Mouse (Mus musculus) midbrain, embryonic 16.5 days (tissue): ENCODE measurements at regions not wholly inside any gene's neighbourhood (a gene's known extent, or its start where the extent isn't known, plus 50 kb on each side); places are given as distances from the start of the nearest gene placed in this dataset.

Experiments used
- ATAC-seq: fragments of 200-750 bp; cut with Nextera tagmentation; 2 replicates; pipeline ENCODE4 v1.8.0; 2017; ENCODE audit warnings: moderate TSS enrichment
- H3K27ac ChIP-seq: fragments of 300-500 bp; sonication (generic); 2 replicates; pipeline ENCODE4 v1.5.1; 2014; ENCODE audit warnings: mild to moderate bottlenecking, low read length, mixed read lengths
- H3K27me3 ChIP-seq: fragments of 300-500 bp; sonication (generic); 2 replicates; pipeline ENCODE4 v1.6.1; 2014; ENCODE audit warnings: low read depth, low read length, mixed read lengths; ENCODE audit not compliant: control insufficient read depth, insufficient read depth
- H3K36me3 ChIP-seq: fragments of 300-500 bp; sonication (generic); 2 replicates; pipeline ENCODE4 v1.6.1; 2014; ENCODE audit warnings: mild to moderate bottlenecking, low read length, moderate library complexity, mixed read lengths; ENCODE audit not compliant: control insufficient read depth, insufficient read depth
- H3K4me1 ChIP-seq: fragments of 300-500 bp; sonication (generic); 2 replicates; pipeline ENCODE4 v1.6.1; 2014; ENCODE audit warnings: mild to moderate bottlenecking, low read length, mixed read lengths; ENCODE audit not compliant: control insufficient read depth, insufficient read depth
- H3K4me2 ChIP-seq: fragments of 300-500 bp; sonication (generic); 2 replicates; pipeline ENCODE4 v1.6.1; 2014; ENCODE audit warnings: mild to moderate bottlenecking, low read length, mixed read lengths
- H3K4me3 ChIP-seq: fragments of 300-500 bp; sonication (generic); 2 replicates; pipeline ENCODE4 v1.5.1; 2014; ENCODE audit warnings: low read depth, mild to moderate bottlenecking, low read length, moderate library complexity, mixed read lengths
- H3K9ac ChIP-seq: fragments of 300-500 bp; sonication (generic); 2 replicates; pipeline ENCODE4 v1.6.1; 2014; ENCODE audit warnings: low read depth, low read length, mixed read lengths
- H3K9me3 ChIP-seq: fragments of 300-500 bp; sonication (generic); replicated peaks from 2 replicates; pipeline ENCODE4 v1.6.1; 2014; ENCODE audit warnings: mild to moderate bottlenecking, low read length, mixed read lengths; ENCODE audit not compliant: control insufficient read depth, poor library complexity, severe bottlenecking
- WGBS: fragments of 180-500 bp; shearing (Covaris S2); extraction: QIAGEN DNeasy Blood & Tissue Kit; methylation state at CpG from one replicate; pipeline ENCODE4 v1.1.7; 2014; 5-methylcytosine and 5-hydroxymethylcytosine counted together

DNA sequence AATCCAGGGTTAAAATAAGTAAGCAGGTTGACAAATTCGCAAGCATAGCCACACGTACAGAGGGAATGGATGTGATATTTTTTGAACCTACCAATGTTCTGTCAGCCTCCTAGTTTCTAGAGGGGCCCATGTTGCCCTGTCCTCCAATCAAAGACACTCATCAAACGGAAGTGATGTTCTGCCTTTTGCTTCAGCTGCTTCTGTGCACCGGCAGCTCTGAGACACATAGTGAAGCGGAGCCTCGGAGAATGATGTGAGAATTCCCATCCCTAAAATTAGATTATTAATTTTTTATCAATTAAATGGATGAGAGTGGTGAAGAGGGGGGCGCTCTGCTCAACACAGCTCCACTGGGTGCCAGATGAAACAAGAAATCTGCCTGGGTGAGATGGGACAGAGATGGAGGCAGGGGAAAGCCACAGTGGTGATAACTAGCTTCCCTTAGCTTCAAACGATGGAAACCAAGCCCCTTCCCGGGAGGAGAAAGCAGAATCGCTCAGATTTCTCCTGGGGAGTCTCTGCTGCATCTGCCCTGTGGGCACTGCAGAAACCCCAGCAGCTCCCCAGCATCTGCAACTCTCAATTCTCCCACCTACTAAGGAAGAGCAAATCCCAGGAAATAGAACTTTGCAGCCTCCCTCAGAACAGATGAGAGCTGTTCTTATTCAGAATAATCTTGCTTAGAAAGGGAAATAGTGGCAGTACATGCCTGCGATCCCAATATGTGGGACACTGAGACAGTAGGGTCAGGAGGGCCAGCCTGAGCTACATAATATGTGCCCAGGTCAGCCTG is 391.7 kb upstream of the Clint1 start:
- no peak for ATAC-seq
- Histone ChIP-seq H3K4me3 (no peak overlapping the region), H3K27ac (no peak overlapping the region; the same call in 1 of the 2 replicates), H3K9ac (no peak overlapping the region), H3K27me3 (no peaks in the 10 kb centered on the region), H3K4me2 (0 out of 2 replicates have a peak overlapping the region, but pooled peaks have one; percentile 1), H3K4me1 (peaks cover 3% of the 10 kb centered on the region; the same call in 1 of the 2 replicates), H3K36me3 (no peaks in the 10 kb centered on the region), H3K9me3 (no peaks in the 10 kb centered on the region)
- 74% methylated on average over 11 of the region's 11 CpGs for WGBS

DNA sequence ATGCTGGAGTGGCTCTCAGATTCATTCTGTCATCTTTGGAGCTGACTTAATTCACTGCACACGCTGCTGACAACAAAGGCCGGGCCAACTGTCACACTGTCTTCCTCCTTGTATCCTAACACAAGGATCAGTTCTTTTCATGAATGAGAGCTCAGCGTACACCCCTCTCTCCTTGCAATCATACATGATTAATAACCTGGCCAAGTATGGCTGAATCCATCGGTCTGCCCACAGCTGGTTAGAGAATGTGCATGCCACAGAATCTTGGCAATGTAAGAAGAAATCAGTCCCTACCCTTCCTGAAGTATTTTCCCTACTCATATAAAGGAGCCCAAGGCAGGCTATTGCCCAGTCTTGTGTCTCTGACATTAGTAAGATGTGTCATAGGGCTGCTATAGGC is 387.4 kb upstream of the Clint1 start:
- ATAC-seq = no peak
- Histone ChIP-seq H3K9me3 (no peaks in the 10 kb centered on the region), H3K4me1 (peaks cover 5% of the 10 kb centered on the region; the same call in 1 of the 2 replicates), H3K27ac (no peak overlapping the region), H3K4me3 (no peak overlapping the region), H3K9ac (no peak overlapping the region), H3K27me3 (no peaks in the 10 kb centered on the region), H3K36me3 (no peaks in the 10 kb centered on the region), H3K4me2 (no peak overlapping the region)
- 55% methylated on average over 4 of the region's 4 CpGs for WGBS

GRCm38 (mm10) chr11:45466350-45466749 is 385.5 kb upstream of the Clint1 start:
- ATAC-seq = no peak
- H3K4me3 ChIP-seq = no peak overlapping the region
- peaks cover 5% of the 10 kb centered on the region; the same call in 1 of the 2 replicates for H3K4me1 ChIP-seq
- no peaks in the 10 kb centered on the region for H3K36me3 ChIP-seq
- WGBS = 39% methylated on average over 3 of the region's 3 CpGs
- H3K27me3 ChIP-seq = no peaks in the 10 kb centered on the region
- no peaks in the 10 kb centered on the region for H3K9me3 ChIP-seq
- H3K4me2 ChIP-seq = no peak overlapping the region
- no peak overlapping the region for H3K27ac ChIP-seq
- no peak overlapping the region for H3K9ac ChIP-seq

- no peak overlapping the region for H3K4me3 ChIP-seq
- no peak for ATAC-seq
- no peaks in the 10 kb centered on the region for H3K4me1 ChIP-seq
- no peaks in the 10 kb centered on the region for H3K27me3 ChIP-seq
- H3K9ac ChIP-seq = no peak overlapping the region
- no peaks in the 10 kb centered on the region for H3K9me3 ChIP-seq
- 61% methylated on average over 5 of the region's 5 CpGs for WGBS
- H3K27ac ChIP-seq = no peak overlapping the region
- no peaks in the 10 kb centered on the region for H3K36me3 ChIP-seq
- H3K4me2 ChIP-seq = no peak overlapping the region
These were observed 379.7 kb upstream of the Clint1 start for GRCm38 (mm10) chr11:45472171-45472570.

GRCm38 (mm10) chr11:45476917-45477316 is 374.9 kb upstream of the Clint1 start:
- Histone ChIP-seq H3K9ac (no peak overlapping the region), H3K27me3 (no peaks in the 10 kb centered on the region), H3K27ac (no peak overlapping the region), H3K36me3 (no peaks in the 10 kb centered on the region), H3K4me2 (no peak overlapping the region), H3K4me3 (no peak overlapping the region), H3K4me1 (no peaks in the 10 kb centered on the region), H3K9me3 (no peaks in the 10 kb centered on the region)
- ATAC-seq = no peak
- 31% methylated on average over 4 of the region's 4 CpGs for WGBS

GRCm38 (mm10) chr11:45485950-45486349 is 365.9 kb upstream of the Clint1 start:
- Histone ChIP-seq H3K9ac (no peak overlapping the region), H3K27ac (no peak overlapping the region), H3K9me3 (no peaks in the 10 kb centered on the region), H3K4me1 (no peaks in the 10 kb centered on the region), H3K36me3 (no peaks in the 10 kb centered on the region), H3K4me3 (no peak overlapping the region), H3K4me2 (no peak overlapping the region), H3K27me3 (no peaks in the 10 kb centered on the region)
- ATAC-seq = no peak
- WGBS = 93% methylated on average over 4 of the region's 4 CpGs

DNA sequence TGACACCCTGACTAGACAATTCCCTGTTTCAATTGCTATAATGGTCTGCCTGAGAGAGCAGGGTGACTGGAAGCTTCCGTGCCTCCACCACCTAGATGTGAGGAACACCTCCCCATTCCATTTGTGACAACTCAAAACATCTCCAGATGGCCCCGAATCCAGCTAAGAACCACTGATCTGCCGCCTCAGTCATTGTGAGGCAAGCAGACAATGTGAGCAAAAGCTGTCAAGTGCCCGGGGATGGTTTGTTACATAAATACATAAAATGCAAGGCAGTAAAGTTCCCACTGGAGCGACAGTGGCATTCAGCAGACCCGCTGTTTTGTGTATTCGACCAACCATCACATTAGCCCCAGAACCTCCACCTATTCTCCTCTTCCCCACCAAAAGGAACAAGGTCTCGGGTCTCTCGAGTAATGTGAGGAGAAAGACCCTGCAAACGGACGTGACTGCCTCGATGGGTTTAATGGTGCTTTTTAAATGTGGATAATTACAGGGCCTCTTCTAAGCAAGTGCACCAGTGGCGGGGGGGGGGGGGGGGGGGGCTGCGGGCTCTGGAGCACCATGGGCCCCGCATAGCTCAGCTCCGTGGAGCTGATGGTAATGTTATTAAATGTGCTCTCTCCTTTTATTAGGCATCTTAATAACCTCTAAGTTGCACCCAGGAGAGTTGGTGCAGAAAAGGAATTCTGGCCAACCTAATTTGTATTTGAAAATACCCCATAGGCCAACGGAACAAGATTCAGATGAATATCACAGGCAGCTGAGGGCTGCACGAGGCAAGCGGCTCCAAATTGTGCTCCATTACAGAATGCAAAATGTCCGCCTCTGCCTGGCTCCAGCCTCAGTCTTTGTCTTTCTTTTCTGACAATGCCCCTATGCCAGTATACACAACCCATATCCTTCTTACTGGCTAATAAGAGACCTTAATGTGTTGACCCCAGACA is 360.6 kb upstream of the Clint1 start:
- WGBS = 42% methylated on average over 18 of the region's 20 CpGs
- 0 out of 2 replicates have a peak, but pooled peaks have one; percentile 51 for ATAC-seq
- Histone ChIP-seq H3K4me3 (no peak overlapping the region), H3K9me3 (no peaks in the 10 kb centered on the region), H3K4me2 (no peak overlapping the region), H3K27me3 (no peaks in the 10 kb centered on the region), H3K36me3 (no peaks in the 10 kb centered on the region), H3K9ac (no peak overlapping the region), H3K4me1 (0 out of 2 replicates have a peak, but pooled peaks cover 3% of the 10 kb centered on the region), H3K27ac (peak overlapping the region; percentile 13; the same call in 1 of the 2 replicates)

DNA sequence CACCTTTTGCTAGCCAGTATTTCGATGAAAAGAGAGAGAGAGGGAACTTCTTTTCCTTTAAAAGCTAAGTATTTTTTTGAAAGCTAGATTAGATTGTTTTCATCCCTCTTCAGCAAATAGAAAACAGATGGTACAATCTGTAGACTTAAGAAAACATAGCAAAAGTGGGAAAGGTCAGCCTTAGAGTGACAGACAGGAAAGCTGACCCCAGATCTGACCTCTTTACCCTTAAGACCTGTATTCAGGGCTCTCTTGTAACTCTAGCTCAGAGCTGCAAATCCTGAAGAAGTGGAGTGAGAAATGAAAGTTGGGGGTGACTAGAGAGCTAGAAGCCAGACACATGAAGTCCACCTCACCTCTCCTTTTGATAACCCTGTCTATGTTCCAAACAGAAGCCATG is 356.6 kb upstream of the Clint1 start:
- H3K9me3 ChIP-seq = no peaks in the 10 kb centered on the region
- H3K27me3 ChIP-seq = no peaks in the 10 kb centered on the region
- no peak overlapping the region for H3K4me2 ChIP-seq
- H3K4me1 ChIP-seq = 0 out of 2 replicates have a peak, but pooled peaks cover 3% of the 10 kb centered on the region
- H3K9ac ChIP-seq = no peak overlapping the region
- no peak overlapping the region for H3K4me3 ChIP-seq
- no peaks in the 10 kb centered on the region for H3K36me3 ChIP-seq
- WGBS = 84% methylated on average over 1 of the region's 1 CpGs
- no peak overlapping the region for H3K27ac ChIP-seq
- ATAC-seq = no peak

DNA sequence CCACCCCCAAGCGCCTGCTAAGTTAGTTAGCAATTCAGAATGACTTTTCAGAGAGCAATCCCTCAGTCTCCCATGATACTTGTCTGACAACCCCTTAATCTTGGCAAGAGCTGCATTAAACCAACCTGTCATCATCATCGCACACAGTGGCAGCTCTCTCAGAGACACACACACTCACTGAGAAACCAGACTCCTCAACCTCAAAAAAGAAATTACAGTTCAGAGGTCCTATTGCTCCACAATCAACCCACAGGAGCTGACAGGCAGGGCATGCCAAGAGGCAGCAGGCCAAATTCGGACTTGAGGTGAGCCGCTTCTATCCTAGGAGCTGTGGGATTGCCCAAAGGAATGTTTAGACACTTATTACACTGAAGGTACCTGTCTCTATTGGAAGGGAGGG is 343.3 kb upstream of the Clint1 start:
- H3K4me1 ChIP-seq = no peaks in the 10 kb centered on the region
- 48% methylated on average over 4 of the region's 4 CpGs for WGBS
- no peak overlapping the region for H3K4me2 ChIP-seq
- no peaks in the 10 kb centered on the region for H3K36me3 ChIP-seq
- H3K27me3 ChIP-seq = no peaks in the 10 kb centered on the region
- ATAC-seq = no peak
- no peak overlapping the region for H3K9ac ChIP-seq
- no peaks in the 10 kb centered on the region for H3K9me3 ChIP-seq
- H3K4me3 ChIP-seq = no peak overlapping the region
- no peak overlapping the region for H3K27ac ChIP-seq
